Mouse (Mus musculus) common myeloid progenitor, adult 5-6 weeks (primary cell): ENCODE measurements at regions not wholly inside any gene's neighbourhood (a gene's known extent, or its start where the extent isn't known, plus 50 kb on each side); places are given as distances from the start of the nearest gene placed in this dataset.

ENCODE experiments used
- ATAC-seq: replicated peaks from 2 replicates; pipeline ENCODE4 v1.8.0; 2016; ENCODE audit warnings: low read depth, mild to moderate bottlenecking, moderate TSS enrichment, inconsistent platforms; ENCODE audit not compliant: poor library complexity, severe bottlenecking

DNA sequence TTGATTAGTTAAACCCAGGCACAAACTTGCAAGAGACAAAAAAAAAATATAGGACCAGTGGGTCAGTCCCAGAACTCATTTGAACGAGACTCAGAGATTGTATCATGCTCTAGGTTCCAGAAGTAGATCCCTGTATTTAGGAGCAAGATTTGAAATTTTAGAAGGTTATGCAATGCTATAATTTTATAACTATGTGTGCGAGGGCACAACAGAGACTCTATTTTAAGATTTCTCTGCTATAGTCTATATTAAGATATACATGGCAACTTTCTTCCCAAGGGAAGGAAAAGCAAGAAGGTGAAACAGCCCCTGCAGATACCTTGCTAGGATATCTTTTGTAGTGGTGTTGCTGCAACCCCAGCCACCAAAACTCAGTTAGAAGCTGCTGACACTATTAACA is 55.7 kb downstream of the Otor start:
- no peak for ATAC-seq

GRCm38 (mm10) chr2:143149189-143149588 is 70.9 kb downstream of the Otor start:
- no peak for ATAC-seq

- ATAC-seq = no peak
These were observed 86.1 kb downstream of the Otor start for GRCm38 (mm10) chr2:143164081-143164984.

DNA sequence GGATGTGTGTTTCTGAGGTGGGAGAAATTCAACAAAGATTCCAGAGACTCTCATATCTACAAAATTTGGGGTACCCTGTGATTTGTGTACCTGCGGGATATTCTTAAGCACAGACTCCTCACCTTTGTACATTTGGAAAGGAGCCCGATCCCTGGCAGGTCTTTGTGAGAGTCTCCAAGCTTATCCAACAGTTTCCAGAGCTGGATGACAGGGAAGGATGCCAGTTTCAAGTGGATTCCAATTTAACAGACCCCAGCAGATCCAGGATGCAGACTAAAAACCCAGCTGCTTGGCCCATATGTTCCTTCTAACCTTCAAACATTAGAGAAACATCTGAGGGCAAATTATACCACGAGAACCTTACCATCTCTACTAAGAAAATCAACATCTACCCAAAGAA is 88.5 kb downstream of the Otor start:
- ATAC-seq = no peak

DNA sequence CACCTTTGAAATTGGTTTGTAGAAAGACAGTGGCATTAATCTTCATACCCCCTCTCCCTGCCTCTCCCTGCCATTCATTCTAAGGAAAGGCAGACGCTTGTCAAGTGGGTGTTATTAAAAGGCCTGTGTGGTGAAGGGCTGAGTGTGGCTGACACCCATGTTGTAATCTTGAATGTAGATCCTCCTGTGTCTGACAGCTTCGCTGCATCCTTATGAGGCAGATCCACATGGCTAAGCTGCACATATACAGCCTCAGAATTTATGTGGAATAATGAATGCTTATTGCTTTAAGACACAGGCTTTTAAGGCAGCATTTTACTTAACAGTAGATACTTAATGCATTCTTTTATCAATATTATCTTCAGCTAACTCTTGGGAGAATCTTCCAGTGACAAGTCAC is 92.4 kb downstream of the Otor start:
- ATAC-seq = no peak

- ATAC-seq = no peak
These were observed 106.3 kb downstream of the Otor start for GRCm38 (mm10) chr2:143184614-143185013.

GRCm38 (mm10) chr2:143192256-143193164 is 114.2 kb downstream of the Otor start:
- no peak for ATAC-seq

DNA sequence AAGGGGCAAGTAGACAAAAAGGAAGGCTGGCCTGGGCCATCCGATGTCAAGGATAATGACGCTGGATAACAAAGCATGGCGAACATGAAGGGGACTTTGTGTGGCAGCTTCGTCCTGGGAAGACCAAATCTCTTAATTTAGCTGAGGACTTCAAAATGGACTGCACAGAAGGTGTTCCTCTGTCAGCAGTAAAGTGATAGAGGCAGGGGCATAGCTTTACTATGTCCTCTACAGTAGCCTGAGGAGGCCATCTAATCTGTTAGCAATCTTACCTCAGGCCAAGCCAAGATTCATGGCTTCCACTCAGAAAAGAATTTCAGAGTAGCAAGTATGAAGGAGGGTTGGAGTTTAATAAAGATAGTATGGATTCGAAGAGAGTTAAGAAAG is 114.9 kb downstream of the Otor start:
- ATAC-seq = no peak

DNA sequence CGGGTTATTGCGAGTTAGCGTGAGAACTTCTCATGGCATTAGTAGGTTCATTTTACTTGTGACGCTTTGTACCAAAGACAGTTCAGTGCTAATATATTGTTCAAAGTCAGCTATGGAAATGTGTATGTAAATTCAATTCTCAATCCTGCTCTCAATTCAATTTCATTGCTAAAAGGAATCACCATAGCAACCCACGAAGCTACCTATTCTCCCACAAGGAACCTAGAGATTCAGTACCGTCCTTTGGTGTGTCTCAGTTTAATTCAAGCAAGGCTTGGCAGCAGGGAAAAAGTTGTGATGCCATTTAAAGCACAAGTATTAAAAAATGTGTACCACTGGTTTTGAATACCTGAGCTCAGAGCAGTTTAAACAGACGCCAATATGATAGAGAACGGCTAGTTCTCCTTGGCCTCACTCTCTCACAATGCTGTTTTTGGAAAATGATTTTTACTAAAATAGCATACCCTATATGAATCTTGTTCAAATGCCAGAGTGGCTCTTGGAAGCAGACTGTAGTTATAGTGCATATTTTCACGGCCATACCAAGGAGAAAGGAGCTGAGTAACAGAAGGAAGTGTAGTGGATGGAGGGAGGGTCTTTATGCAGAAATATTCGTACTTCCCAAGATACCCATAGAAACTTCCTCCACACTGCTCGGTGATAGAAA is 121.4 kb downstream of the Otor start:
- ATAC-seq = no peak

- ATAC-seq = no peak
These were observed 127.8 kb downstream of the Otor start for GRCm38 (mm10) chr2:143206053-143206452.

DNA sequence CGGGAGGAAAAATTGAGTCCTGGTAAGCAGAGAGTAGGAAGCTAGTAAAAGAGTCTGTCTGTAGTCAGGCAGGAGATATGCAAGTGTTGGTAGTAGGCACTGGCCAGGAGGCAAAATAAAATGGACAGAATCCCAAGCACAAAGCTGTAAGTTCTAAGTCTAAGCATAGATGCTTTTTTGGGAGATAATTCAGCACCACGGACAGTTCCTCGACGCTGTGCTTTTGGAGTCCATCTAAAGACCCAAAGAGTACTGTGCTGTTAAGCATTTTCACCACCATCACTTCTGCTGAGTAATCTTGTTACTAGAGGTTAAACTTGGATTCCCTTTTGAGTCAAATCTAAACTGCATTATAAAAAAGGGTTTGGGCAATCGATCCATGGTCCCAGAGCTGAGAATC is 128.9 kb downstream of the Otor start:
- ATAC-seq = peak; percentile 62; the same call in 1 of the 2 replicates

DNA sequence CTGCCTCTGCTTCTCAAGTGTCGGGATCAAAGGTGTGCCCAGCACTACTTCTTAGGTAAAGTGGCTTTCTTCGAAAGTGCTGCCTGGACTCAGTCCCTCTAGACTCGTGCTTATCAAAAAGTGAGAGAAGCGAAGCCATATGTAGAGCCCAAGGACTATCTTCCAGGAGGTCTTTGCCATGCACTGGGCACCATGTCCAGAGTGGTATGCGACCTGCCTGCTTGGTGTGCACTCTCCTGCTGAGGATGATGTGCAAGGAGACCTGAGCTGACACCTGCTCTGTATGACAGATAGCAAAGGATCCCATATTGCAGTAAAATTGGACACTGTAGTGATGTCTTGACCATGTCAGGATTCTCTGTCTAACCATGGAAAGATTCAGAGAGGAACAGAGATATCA is 139.0 kb downstream of the Otor start:
- ATAC-seq = no peak

DNA sequence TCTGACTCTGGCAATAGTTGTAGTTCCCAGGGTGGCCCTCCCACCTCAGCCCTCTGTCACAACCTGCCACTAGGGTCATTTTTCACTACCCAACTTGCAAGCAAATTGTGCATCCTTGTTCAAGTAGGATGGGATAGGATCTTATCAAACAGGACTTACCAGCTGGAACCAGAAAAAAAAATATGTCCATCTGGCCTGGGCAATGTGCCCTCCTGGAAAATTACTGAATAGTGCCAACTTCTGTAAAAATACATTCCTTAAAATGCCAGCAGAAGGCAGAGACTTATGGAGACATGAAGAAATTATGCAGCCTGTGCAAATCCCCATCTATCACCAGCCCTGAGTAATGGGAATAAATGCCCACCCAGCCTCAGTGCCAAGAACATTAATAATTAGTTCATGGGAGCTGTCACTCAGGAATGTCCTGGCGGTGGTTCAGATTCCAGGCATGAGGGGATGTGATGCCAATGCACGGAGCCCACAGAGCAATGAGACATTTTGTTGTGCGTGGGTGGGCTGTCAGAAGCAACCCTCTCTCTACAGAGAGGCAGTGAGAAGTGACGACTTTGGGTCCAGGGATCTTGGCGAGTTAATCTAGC is 139.6 kb downstream of the Otor start:
- ATAC-seq = no peak

DNA sequence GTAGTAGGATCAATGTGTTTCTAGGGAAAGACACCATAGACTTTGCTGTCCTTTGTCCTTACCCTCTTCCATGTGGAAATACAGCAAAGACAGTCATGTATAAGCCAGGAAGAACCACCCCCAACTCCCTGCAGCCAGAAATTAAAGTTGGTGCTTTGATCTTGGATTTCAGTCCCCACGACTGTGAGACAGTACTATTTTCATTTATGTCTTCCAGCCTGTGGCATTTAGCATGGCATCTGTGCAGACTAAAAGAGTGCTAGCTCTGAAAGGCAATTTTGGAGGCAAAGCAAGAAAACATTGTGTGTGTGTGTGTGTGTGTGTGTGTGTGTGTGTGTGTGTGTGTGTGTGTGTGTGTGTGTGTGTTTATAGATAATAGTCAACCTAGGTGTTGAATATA is 144.1 kb downstream of the Otor start:
- ATAC-seq = no peak

GRCm38 (mm10) chr2:143224410-143225130 is 146.3 kb downstream of the Otor start:
- no peak for ATAC-seq

DNA sequence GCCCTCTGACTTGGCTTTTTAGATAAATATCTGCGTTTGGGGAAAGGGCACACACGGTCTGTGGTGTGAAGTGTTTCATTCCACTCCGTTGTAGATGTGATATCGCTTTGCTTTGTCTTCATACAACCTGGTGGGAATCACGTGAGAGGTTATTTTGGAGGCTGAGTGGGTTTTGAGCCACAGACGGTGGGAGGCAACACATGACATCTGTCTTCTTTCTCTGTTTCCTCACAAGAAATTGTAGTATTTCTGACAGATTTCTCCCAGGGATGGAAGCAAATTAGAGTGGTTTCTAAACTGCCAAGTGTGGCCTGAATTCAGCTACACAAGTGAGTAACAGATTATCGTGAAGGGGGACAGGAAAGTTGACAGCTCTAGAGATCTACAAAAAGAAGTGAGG is 155.5 kb downstream of the Otor start:
- ATAC-seq = no peak

- no peak for ATAC-seq
These were observed 162.0 kb downstream of the Otor start for GRCm38 (mm10) chr2:143240274-143240673.

GRCm38 (mm10) chr2:143243741-143244140 is 165.5 kb downstream of the Otor start:
- no peak for ATAC-seq

DNA sequence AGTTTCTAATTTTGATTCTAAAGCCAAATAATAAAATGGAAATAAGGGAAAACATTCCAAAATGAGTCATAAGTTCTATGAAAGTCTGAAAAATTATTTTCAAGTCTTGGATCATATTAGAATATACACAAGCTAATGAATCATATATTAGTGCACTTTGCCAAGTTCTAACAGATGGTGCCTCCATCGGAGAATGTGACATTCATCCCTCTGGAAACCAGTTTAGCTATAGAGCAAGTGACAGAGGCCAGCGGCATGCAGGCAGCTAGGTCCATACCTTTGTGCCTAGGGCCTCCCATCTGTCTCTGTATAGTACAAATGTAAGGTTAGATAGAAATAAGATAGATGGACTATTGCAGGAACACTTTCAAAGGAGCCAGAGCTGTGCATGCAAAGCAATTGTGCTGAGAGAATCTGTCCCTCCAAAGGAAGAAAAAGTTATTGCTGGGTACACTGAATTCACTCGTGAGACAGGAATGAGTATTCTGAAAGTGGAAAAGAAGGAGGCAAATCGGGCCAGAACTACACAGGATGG is 167.9 kb downstream of the Otor start:
- ATAC-seq = no peak
